Mouse (Mus musculus): ENCODE measurements around the gene Pdia4.
"Not testable (repeated sequence)": the region's sequence is repeated elsewhere in the genome, so short reads cannot be mapped to it uniquely, and the experiment has no call there.

The Pdia4 gene

GRCm38 (mm10) chr6:47813257-47813878 is at the start of gene Pdia4:
Gene Pdia4 (minus strand): TSS chr6:47813430.
- peak; percentile 99 for DNase-seq

- DNase-seq, result not testable (repeated sequence)
Observed at GRCm38 (mm10) chr6:47857729-47858128, 44.5 kb upstream of the Pdia4 start.

- no peak for DNase-seq
Observed at GRCm38 (mm10) chr6:47857241-47857640, 44.0 kb upstream of the Pdia4 start.

- no peak for DNase-seq
Observed at GRCm38 (mm10) chr6:47845779-47846178, 32.5 kb upstream of the Pdia4 start.

GRCm38 (mm10) chr6:47842337-47842736 is 29.1 kb upstream of the Pdia4 start:
- no peak for DNase-seq

GRCm38 (mm10) chr6:47841831-47842230 is 28.6 kb upstream of the Pdia4 start:
- DNase-seq, result no peak

GRCm38 (mm10) chr6:47841077-47841476 is 27.8 kb upstream of the Pdia4 start:
- no peak for DNase-seq

- no peak for DNase-seq
Observed at GRCm38 (mm10) chr6:47837630-47838029, 24.4 kb upstream of the Pdia4 start.

GRCm38 (mm10) chr6:47835984-47836521 is 22.8 kb upstream of the Pdia4 start:
- DNase-seq, result peak; percentile 24 to 50

GRCm38 (mm10) chr6:47835482-47835983 is 22.3 kb upstream of the Pdia4 start, which contains the start of gene Zfp398:
Gene Zfp398 (plus strand): TSS chr6:47835661.
- peak; percentile 93 to 94 for DNase-seq

GRCm38 (mm10) chr6:47832220-47832619 is 19.0 kb upstream of the Pdia4 start:
- no peak for DNase-seq

GRCm38 (mm10) chr6:47830104-47831078 is 17.2 kb upstream of the Pdia4 start, which contains the start of gene Zfp786:
Gene Zfp786 (minus strand): TSS chr6:47830867.
- DNase-seq, result peak; percentile 85 to 91

GRCm38 (mm10) chr6:47828950-47829349 is 15.7 kb upstream of the Pdia4 start:
- peak in 1 of 2 experiments; percentile 34 for DNase-seq

GRCm38 (mm10) chr6:47827462-47827861 is 14.2 kb upstream of the Pdia4 start:
- no peak for DNase-seq

GRCm38 (mm10) chr6:47824241-47824640 is 11.0 kb upstream of the Pdia4 start:
- no peak for DNase-seq

GRCm38 (mm10) chr6:47821776-47822175 is 8.5 kb upstream of the Pdia4 start:
- no peak for DNase-seq

GRCm38 (mm10) chr6:47821236-47821635 is 8.0 kb upstream of the Pdia4 start:
- no peak for DNase-seq

- no peak for DNase-seq
Observed at GRCm38 (mm10) chr6:47819626-47820325, 6.5 kb upstream of the Pdia4 start.

GRCm38 (mm10) chr6:47818721-47819120 is 5.5 kb upstream of the Pdia4 start:
- no peak for DNase-seq

GRCm38 (mm10) chr6:47816151-47816550 is 2.9 kb upstream of the Pdia4 start:
- no peak for DNase-seq

GRCm38 (mm10) chr6:47812271-47812915 is 837 bp downstream of the Pdia4 start:
- peak in 1 of 2 experiments; percentile 31 for DNase-seq

- no peak for DNase-seq
Observed at GRCm38 (mm10) chr6:47811324-47811723, 1.9 kb downstream of the Pdia4 start.

Data from kidney, adult 8-10 months (tissue).